Mouse (Mus musculus) liver, embryonic 11.5 days (tissue): ENCODE measurements around the gene Gm10197. TPM values are rescaled to one million over a fixed set of nuclear protein-coding genes. Genes with fewer than 3 reads are reported as not detected.

ENCODE experiments used
- ATAC-seq: fragments of 200-750 bp; cut with Nextera tagmentation; replicated peaks from 2 replicates; pipeline ENCODE4 v1.8.0; 2017; ENCODE audit warnings: moderate number of reproducible peaks, mild to moderate bottlenecking, moderate TSS enrichment, moderate library complexity; ENCODE audit not compliant: low FRiP score
- DNase-seq: peaks from one replicate; pipeline ENCODE4 v3.0.0-alpha.2; 2017; ENCODE audit warnings: low spot score
- H3K27ac ChIP-seq: fragments of 300-500 bp; sonication (generic); 2 replicates; pipeline ENCODE4 v1.5.1; 2014; ENCODE audit warnings: mild to moderate bottlenecking, low read depth, low read length, control low read depth
- H3K27me3 ChIP-seq: fragments of 300-500 bp; sonication (generic); replicated peaks from 2 replicates; pipeline ENCODE4 v1.6.1; 2014; ENCODE audit warnings: low read length, mixed read lengths; ENCODE audit not compliant: control insufficient read depth, insufficient read depth
- H3K36me3 ChIP-seq: fragments of 300-500 bp; sonication (generic); 2 replicates; pipeline ENCODE4 v1.6.1; 2014; ENCODE audit warnings: mild to moderate bottlenecking, low read length, moderate library complexity, mixed read lengths; ENCODE audit not compliant: control insufficient read depth, insufficient read depth
- H3K4me1 ChIP-seq: fragments of 300-500 bp; sonication (generic); replicated peaks from 2 replicates; pipeline ENCODE4 v1.6.1; 2014; ENCODE audit warnings: low read length, mixed read lengths; ENCODE audit not compliant: control insufficient read depth, insufficient read depth
- H3K4me2 ChIP-seq: fragments of 300-500 bp; sonication (generic); 2 replicates; pipeline ENCODE4 v1.6.1; 2014; ENCODE audit warnings: mild to moderate bottlenecking, control low read depth, moderate library complexity
- H3K4me3 ChIP-seq: fragments of 300-500 bp; sonication (generic); 2 replicates; pipeline ENCODE4 v1.5.1; 2014; ENCODE audit warnings: low read depth, low read length, control low read depth
- H3K9ac ChIP-seq: fragments of 300-500 bp; sonication (generic); 2 replicates; pipeline ENCODE4 v1.6.1; 2014; ENCODE audit warnings: low read depth, low read length, control low read depth
- H3K9me3 ChIP-seq: fragments of 300-500 bp; sonication (generic); 2 replicates; pipeline ENCODE4 v1.6.1; 2016; ENCODE audit warnings: low read length, inconsistent platforms, mixed read lengths; ENCODE audit not compliant: control insufficient read depth
- WGBS: fragments of 180-500 bp; shearing (Covaris S2); extraction: QIAGEN DNeasy Blood & Tissue Kit; methylation state at CpG from one replicate; pipeline ENCODE4 v1.1.7; 2014; 5-methylcytosine and 5-hydroxymethylcytosine counted together
- polyA plus RNA-seq: library from polyadenylated mRNA; unstranded; fragments of >200 nt; fragmentation: Nextera tagmentation; extraction: Ambion mirVana; gene quantifications from 2 replicates; pipeline ENCODE4 v1.2.1, GENCODE M21; 2014

Gm10197 gene
- polyA plus RNA-seq: 3.3 TPM in 1 of 2 replicates, not detected in the other

DNA sequence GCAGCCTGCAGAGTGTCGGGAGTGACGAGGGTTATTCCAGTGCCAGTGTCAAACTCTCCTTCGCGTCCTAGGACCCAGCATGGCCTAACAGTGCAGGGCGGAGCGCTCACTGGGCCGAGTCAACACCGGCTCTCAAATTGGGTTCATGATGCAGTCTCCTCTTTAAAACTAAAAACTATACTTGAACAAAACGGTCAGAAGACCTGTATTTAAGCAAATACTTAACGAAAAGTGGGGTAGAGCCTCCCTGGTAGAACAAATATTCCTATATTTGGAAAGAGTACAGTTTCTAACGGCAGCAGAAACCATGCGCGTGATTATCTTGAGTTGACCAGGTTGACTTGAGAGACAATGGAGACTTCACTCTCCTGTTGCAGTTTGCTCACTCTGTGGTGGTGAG lies at the start of gene Gm10197:
Gene Gm10197, minus strand, starts transcription at position 101 of the 400 bp plus-strand sequence.
- 91% methylated on average over 13 of the region's 13 CpGs for WGBS
- H3K36me3 ChIP-seq: peaks cover 14% of the 10 kb centered on the region; the same call in 1 of the 2 replicates
- H3K4me2 ChIP-seq: no peak within 1 kb of the TSS
- no peak within 1 kb of the TSS for H3K9ac ChIP-seq
- H3K4me3 ChIP-seq: no peak within 1 kb of the TSS
- no peak within 1 kb of the TSS for H3K27ac ChIP-seq
- DNase-seq (no peak), ATAC-seq (no peak)
- no peaks in the 10 kb centered on the region for H3K27me3 ChIP-seq
- H3K4me1 ChIP-seq: no peaks in the 10 kb centered on the region
- H3K9me3 ChIP-seq: no peaks in the 10 kb centered on the region

DNA sequence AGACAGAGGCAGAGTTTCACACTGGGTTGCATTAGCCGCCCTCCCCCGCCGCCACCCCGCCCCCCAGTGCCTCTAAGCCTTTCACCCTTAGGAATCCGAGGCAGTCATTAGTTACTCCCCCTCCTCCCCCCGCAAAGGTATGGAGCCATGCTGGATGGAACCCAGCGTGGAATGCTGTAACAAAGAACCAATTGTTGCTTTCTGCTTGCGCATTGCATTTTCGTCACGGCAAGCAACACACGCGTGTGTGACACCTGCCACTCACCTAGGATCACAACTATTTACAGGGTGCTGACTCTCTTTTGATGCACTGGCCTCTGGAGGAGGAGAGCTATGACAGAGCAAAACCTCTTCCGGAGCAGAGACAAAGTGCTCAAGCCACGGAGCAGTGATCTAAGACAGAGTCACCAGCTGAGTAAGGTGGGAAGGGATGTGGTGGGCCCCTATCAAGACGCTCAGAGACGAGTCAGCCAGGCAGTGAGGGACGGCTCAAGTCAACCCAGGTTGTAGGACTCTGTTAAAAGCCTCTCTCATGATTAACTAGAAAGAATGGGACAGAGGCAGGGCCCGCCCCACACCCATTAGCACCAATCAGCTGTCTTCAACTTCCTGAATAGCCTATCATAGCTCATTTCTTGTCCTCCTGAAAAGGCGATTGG lies 49.5 kb upstream of the Gm10197 start:
- peak overlapping the region; percentile 89 for H3K4me2 ChIP-seq
- H3K36me3 ChIP-seq: no peaks in the 10 kb centered on the region
- no peaks in the 10 kb centered on the region for H3K9me3 ChIP-seq
- H3K4me1 ChIP-seq: peaks cover 18% of the 10 kb centered on the region
- peak overlapping the region; percentile 59 for H3K9ac ChIP-seq
- ATAC-seq: peak; percentile 94
- WGBS: 2% methylated on average over 19 of the region's 19 CpGs
- peak overlapping the region; percentile 75 for H3K27ac ChIP-seq
- DNase-seq: peak; percentile 71
- H3K4me3 ChIP-seq: peak overlapping the region; percentile 48
- H3K27me3 ChIP-seq: peaks cover 10% of the 10 kb centered on the region; the same call in 1 of the 2 replicates

DNA sequence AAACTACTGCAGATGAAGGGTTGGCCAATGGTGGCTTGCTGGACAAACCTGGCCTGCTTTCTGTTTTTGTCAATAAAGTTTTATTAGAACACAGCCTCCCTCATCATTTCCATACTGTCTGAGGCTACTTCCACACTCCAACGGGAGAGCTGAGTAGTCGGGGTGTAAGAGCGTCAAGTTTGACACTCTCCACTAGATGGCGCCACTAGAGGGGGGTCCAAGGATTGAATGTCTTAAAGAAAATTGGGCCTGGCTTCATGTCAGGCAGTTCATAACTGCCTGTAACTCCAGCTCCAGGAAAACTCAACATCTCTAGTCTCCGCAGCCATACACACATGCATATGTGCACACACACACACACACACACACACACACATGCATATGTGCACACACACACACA lies 48.3 kb upstream of the Gm10197 start:
- Histone ChIP-seq H3K9ac (no peak overlapping the region), H3K27me3 (peaks cover 5% of the 10 kb centered on the region; the same call in 1 of the 2 replicates), H3K4me3 (no peak overlapping the region), H3K4me1 (peaks cover 25% of the 10 kb centered on the region), H3K36me3 (no peaks in the 10 kb centered on the region), H3K4me2 (no peak overlapping the region), H3K9me3 (no peaks in the 10 kb centered on the region), H3K27ac (no peak overlapping the region)
- ATAC-seq (no peak), DNase-seq (no peak)
- WGBS: 31% methylated on average over 5 of the region's 5 CpGs

DNA sequence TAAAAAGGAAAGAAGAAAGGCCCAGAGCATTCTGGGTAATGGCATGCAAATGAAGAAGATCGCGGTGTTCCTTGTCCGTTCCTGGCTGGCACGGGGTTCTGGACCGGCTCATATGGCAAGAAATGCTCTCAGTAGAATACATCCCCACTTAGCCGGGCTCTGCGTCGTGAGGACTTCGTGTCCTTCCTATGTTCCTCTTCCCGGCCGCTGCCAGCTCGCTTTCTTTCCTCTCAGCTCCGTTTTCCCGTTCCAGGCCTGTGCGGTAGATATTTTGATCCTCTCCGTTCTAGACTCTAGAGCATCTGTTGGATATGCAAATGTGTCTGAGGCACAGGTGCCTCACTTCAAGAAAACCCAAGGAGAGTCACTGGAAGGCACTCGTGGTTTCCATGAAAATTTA lies 43.6 kb upstream of the Gm10197 start:
- Histone ChIP-seq H3K4me2 (peak overlapping the region; percentile 30), H3K4me1 (peaks cover 27% of the 10 kb centered on the region), H3K9me3 (no peaks in the 10 kb centered on the region), H3K4me3 (no peak overlapping the region), H3K36me3 (no peaks in the 10 kb centered on the region), H3K9ac (no peak overlapping the region), H3K27me3 (no peaks in the 10 kb centered on the region), H3K27ac (peak overlapping the region; percentile 54)
- DNase-seq (no peak), ATAC-seq (no peak)
- 68% methylated on average over 17 of the region's 17 CpGs for WGBS

DNA sequence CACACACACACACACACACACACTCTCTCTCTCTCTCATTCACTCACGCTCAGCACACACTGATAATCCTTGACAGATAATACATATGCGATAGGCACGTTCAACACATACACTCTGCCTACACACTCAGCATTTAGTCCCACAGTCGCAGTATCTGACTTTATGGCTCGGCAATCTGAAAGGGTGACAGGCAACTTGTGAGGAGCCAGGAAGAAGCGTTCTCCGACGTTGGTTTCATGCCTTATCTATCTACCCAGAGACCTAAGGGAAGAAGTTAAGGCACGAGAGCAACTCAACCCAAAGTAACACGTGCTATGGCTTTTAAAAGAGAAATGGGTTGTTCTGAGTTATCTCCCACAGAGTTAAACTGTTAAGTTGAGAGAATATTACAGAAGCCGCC lies 43.1 kb upstream of the Gm10197 start:
- H3K9me3 ChIP-seq: no peaks in the 10 kb centered on the region
- H3K4me1 ChIP-seq: peaks cover 30% of the 10 kb centered on the region
- peak overlapping the region; percentile 30 for H3K4me2 ChIP-seq
- no peaks in the 10 kb centered on the region for H3K36me3 ChIP-seq
- H3K4me3 ChIP-seq: no peak overlapping the region
- no peaks in the 10 kb centered on the region for H3K27me3 ChIP-seq
- ATAC-seq (peak; percentile 82), DNase-seq (no peak)
- H3K27ac ChIP-seq: peak overlapping the region; percentile 54
- 37% methylated on average over 11 of the region's 11 CpGs for WGBS
- 0 out of 2 replicates have a peak overlapping the region, but pooled peaks have one; percentile 9 for H3K9ac ChIP-seq

DNA sequence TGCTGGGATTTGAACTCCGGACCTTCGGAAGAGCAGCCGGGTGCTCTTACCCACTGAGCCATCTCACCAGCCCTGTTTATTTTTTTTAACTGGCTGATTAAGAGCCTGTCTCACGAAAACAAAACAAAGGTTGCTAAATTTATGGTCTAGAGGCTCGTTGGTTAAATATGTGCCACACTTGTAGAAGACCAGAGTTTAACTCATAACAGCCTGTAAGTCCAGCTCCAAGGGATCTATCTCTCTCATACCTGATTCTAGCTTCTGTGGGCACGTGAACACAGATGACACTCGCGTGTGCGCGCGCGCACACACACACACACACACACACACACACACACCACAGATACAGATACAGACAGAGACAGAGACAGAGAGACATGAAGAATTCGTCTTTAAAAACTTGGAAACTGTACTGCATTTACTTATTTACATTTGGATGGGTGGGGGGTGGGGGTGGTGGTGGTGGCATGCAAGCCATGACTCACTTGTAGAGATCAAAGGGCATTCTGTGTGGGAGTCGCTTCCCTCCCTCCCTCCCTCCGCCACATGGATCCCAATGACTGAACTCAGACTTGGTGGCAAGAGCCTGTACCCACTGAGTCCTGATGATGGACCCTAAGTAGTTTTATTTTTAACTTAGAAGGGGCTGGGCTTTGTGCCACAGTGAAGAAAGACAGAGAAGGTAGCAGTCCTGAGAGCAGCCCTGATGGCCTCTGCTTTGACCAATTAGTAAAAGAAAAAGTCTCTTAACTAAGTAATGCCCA lies 42.2 kb upstream of the Gm10197 start:
- no peak overlapping the region for H3K9ac ChIP-seq
- no peak overlapping the region for H3K4me2 ChIP-seq
- H3K4me1 ChIP-seq: peaks cover 30% of the 10 kb centered on the region
- H3K27ac ChIP-seq: peak overlapping the region; percentile 54; the same call in 1 of the 2 replicates
- ATAC-seq (no peak), DNase-seq (no peak)
- no peaks in the 10 kb centered on the region for H3K27me3 ChIP-seq
- WGBS: 79% methylated on average over 15 of the region's 15 CpGs
- H3K9me3 ChIP-seq: no peaks in the 10 kb centered on the region
- H3K4me3 ChIP-seq: no peak overlapping the region
- no peaks in the 10 kb centered on the region for H3K36me3 ChIP-seq

DNA sequence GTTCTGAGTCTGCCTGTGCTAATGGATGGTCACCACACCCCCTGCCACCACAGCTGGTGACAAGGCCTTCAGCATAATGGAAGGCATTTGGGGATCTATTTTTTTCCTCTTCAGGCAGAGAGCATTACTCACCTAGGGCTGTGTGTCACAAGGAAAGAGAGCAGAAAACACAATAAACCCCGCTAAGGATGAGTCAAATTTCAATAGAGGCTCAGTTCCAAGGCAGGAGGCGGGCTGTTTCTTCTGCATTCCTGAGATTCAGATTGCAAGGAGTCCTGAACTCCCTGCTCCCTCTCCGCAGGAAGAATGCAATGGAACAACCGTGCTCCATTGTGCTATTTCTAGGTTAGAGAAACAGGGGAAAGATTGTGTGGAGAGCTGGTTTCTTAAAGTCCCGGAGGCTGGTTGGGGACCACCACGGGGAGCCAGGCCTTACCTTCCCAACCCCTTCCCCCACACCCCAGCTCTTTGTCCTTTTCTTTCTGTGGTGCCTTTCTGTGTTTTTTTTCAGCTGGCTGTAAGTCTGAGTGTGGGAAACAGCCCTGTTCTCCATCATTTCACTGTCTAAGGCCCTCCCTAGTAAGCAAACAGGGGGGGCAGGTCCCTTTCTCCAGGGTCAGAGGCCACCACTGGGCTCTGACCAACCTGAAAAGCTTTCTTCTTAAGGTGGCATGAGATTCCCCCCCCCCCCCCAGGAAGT lies 40.7 kb upstream of the Gm10197 start:
- Histone ChIP-seq H3K4me3 (no peak overlapping the region), H3K4me2 (no peak overlapping the region; the same call in 1 of the 2 replicates), H3K9me3 (no peaks in the 10 kb centered on the region), H3K27ac (peak overlapping the region; percentile 53; the same call in 1 of the 2 replicates), H3K27me3 (no peaks in the 10 kb centered on the region), H3K4me1 (peaks cover 30% of the 10 kb centered on the region), H3K9ac (no peak overlapping the region), H3K36me3 (no peaks in the 10 kb centered on the region)
- no peak for DNase-seq
- WGBS: 47% methylated on average over 6 of the region's 6 CpGs
- no peak for ATAC-seq

DNA sequence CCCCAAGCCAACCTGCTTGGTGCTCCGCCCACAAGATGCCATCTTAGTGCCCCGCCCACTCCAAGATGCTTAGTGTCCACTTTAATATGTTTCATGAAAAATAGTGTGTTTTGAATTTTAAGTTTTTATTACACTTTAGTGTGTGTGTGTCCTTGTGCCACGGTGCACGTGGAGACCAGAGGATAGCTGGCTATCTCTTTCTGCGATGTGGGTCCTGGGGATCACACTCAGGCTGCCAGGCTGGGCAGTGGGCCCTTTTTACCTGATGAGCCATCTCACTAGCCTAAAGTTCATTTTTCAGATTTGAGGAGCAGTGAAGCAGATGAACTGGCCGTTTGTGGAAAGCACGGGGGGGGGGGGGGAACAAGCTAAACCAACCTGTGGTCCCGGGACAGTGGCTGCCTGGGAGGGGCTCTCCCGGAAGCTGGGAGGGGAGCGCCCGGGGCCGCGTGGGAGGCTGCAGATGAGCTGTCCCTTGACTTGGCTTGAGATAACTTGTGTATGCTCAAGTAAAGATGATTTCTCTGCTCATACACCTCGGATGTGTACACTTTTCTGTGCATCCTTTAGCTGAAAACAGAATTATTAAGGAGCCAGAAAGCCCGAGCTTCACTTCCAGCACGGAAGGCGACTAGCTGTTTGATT lies 38.2 kb upstream of the Gm10197 start:
- peak overlapping the region; percentile 43; the same call in 1 of the 2 replicates for H3K4me2 ChIP-seq
- H3K4me1 ChIP-seq: peaks cover 23% of the 10 kb centered on the region
- DNase-seq (no peak), ATAC-seq (no peak)
- H3K27me3 ChIP-seq: no peaks in the 10 kb centered on the region
- WGBS: 51% methylated on average over 17 of the region's 17 CpGs
- no peak overlapping the region for H3K27ac ChIP-seq
- no peak overlapping the region for H3K4me3 ChIP-seq
- no peaks in the 10 kb centered on the region for H3K9me3 ChIP-seq
- H3K9ac ChIP-seq: no peak overlapping the region
- no peaks in the 10 kb centered on the region for H3K36me3 ChIP-seq
